Mouse (Mus musculus) right cerebral cortex, postnatal 4 days (tissue): Measurements from ENCODE around the gene Zfp747.
"Not testable (repeated sequence)": the region's sequence is repeated elsewhere in the genome, so short reads cannot be mapped to it uniquely, and the experiment has no call there.

Source experiments
- DNase-seq: peaks from one replicate; pipeline ENCODE4 v3.0.0-alpha.2; 2022

The Zfp747 gene

DNA sequence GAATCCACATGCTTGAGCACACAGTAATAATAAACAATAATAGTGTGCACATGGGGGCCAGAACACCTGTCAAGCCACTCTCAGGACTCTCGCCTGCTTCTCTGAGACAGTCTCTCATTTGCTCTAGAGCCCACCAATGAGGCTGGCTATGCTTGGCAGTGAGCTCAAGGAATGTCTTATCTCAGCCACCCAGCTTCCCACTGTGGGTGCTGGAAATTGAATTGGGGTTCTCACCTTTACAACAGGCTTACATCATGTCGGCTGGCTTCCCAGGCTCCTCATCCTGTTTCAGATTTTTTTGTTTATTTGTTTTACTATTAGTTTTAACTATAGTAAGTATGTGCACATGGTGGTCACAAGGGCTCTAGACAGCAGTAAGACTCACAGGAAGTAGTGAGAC is 4.6 kb downstream of the Zfp747 start:
- no peak for DNase-seq

DNA sequence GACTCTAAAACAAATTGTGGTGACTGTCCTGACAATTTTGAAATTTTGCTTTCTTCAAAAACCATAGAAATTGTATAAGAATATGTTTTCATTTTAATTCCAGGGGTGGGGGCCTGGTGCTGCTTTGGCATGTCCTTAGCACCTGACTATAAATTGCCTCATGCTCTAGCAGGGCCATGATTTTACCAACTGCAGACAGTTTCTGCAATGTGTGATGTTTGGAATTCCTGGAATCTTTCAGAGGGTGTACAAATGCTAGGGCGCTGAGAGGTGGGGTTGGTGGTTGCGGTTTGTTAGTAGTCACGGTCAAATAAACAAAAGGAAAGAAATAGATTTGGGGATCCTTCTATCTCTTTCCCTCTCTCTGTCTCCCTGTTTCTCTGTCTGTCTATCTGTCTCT is 9.6 kb downstream of the Zfp747 start:
- no peak for DNase-seq

- DNase-seq: no peak
Measured at GRCm38 (mm10) chr7:127364166-127364565, 11.7 kb downstream of the Zfp747 start.

DNA sequence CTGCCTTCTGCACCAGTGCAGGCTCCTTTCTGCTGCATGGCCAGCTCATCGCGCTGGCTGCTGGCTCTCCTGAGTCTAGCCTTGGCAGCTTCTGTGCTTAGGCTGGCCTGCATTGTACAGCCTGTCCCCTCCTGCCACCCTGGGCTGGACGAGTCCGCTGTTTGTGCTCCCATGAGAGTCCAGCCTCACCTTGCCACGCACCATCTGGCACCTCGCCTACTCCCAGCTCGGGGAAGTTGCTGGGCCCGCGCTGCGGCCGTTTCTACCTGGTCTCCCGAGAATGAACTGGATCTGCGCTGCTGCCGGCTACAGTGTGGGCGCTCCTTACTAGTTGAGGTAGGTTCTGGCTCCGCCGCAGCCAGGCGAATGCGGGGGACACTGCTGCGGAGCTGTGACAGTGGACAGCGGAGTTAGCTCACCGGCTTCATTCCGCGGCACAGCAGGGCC is 12.4 kb downstream of the Zfp747 start:
- DNase-seq: no peak

DNA sequence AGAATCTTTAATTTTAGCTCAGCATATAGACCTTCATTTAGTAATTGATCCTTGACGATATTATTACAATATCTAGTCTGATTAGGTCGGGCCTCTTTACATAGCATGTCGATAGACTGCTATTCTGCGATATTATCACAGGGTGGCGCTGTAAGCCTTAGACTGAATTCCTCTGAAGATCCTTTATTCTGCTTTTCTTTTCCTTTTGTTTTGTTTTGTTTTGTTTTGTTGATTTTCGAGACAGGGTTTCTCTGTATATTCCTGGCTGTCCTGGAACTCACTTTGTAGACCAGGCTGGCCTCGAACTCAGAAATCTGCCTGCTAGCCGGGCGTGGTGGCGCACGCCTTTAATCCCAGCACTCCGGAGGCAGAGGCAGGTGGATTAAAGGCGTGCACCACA is 13.4 kb downstream of the Zfp747 start:
- not testable (repeated sequence) for DNase-seq

GRCm38 (mm10) chr7:127361449-127361848 is 14.4 kb downstream of the Zfp747 start:
- no peak for DNase-seq

DNA sequence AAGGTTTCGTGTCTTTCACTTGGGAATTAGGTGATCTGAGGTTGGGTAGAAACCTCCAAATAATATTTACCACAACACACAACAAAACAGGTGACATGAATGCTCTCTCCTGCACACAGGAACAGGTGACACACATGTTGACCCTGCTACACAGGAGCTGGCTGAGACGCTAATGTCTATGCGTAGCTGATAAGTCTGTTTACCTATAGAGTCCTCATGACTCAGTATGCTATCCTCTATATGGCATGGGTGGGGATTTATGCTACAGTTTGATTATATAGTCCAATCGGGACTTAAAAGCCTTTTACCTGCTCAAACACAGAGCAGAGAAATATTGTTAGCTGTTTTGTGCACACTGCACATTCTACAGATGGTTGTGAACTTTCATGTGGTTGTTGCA is 15.6 kb downstream of the Zfp747 start:
- no peak for DNase-seq

DNA sequence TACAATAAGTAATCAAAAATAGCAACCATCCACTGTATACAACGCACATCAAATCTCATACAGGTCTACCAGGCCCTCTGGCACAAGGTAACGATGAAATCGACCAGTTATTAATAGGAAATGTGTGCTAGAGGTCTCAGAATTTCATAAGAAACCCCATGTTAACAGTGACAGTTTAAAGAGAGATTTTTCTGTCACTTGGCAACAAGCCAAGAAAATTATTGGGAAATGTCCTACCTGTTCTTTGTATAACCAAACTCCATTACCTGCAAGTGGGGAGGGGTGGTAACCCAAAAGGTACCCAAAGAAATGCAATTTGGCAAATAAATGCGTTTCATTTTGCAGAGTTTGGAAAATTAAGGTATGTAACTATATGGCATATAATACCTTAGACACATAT is 17.4 kb downstream of the Zfp747 start:
- DNase-seq: no peak

- DNase-seq: no peak
Measured at GRCm38 (mm10) chr7:127357871-127358270, 18.0 kb downstream of the Zfp747 start.

DNA sequence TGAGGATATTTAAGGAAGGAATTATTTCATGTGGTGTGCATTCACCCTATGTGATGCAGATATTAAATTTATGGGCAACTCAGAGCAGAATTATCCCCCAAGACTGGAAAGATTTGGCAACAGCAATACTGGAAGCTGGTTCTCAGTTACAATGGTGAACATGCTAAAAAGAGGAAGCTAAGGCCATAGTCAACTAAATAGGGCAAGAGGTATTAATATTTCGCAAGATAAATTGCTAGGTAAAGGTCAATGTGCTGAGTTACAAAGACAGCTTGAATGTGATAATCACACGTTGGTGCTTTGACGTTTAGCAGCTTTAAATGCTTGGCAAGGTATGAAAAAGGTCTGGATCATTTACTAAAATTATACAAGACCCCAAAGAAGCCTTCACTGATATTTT is 20.1 kb downstream of the Zfp747 start:
- DNase-seq: no peak

DNA sequence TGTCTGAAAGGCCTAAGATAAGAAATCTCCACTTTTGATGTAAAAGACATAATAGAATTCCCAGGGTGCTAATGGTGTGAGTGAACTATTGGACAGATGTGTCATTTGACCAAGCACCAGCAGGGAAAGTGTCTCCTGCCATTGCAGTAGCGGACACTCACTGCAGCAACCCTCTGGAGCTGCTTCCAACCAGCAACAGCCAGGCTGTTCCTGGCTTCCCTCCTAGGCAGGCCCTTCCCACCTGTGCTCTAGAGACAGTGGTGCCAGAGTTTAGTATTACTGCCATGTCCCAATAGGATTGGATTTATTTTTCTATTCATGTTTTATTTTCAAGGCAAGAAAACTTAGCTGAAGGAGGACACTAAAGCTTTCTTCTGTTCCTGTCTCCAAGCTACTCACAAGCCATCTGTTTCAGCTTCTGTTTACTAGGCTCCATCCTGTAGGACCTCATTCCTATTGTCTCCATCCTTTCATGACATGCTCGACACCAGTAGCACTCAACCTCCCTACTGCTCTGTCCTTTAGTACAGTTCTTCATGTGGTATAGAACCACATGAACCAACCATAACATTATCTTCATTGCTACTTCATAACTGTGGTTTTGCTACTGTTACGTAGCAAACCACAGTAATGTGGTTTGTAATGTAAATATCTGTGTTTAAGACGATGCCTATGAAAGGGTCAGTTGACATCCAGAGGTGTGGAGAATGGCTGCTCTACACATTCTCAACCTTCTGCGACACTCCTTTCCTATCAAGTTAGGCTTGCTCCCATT is 24.4 kb downstream of the Zfp747 start:
- no peak for DNase-seq

GRCm38 (mm10) chr7:127346676-127347075 is 29.2 kb downstream of the Zfp747 start:
- DNase-seq: no peak

- DNase-seq: peak; percentile 99
Measured at GRCm38 (mm10) chr7:127345512-127346325, 30.1 kb downstream of the Zfp747 start, which contains the start of gene Zfp768. Gene Zfp768 (minus strand): TSS chr7:127345589.

DNA sequence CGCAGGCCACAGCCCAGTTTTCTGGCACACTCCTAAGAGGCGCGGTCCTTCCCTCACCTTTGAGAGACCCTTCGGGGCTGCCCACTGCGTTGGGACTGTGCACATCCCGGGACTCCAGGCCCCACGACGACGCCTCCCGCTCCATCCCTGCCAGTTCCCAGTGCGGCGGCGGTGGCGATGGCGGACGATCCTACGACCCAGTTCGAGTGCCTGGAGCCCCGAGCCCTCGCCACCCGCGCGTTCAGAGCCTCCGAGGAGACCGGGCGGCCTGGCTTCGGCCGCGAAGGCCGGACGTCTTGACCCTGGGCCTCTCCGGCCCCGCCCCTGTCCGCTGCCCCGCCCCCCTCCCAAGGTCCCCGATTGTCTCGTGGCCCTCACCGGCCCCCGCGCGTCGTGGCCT is 30.8 kb downstream of the Zfp747 start:
- DNase-seq: peak; percentile 55

- DNase-seq: no peak
Measured at GRCm38 (mm10) chr7:127344371-127344770, 31.5 kb downstream of the Zfp747 start.

DNA sequence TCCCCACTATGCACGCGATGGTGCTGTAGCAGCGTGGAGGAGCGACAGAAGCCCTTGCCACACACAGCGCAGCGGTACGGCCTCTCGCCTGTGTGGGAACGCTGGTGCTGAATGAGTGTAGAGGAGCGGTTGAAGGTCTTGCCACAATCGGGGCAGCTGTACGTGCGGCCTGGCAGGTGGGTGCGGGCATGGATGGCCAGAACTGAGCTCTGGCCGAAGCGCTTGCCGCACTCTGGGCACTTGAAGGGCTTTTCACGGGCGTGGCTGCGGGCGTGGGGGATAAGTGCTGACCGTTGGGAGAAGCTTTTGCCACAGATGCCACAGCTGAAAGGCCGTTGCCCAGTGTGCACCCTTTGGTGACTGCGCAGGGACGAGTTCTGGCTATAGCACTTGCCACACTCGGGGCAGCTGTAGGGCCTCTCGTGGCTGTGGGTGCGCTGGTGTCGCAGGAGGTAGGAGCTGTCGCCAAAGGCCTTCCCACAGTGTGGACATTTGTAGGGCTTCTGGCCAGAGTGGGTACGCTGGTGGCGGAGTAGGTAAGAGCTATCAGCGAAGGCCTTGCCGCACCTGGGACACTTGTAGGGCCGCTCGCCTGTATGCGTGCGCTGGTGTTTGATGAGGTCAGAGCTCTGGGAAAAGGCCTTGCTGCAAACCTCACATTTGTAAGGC is 32.4 kb downstream of the Zfp747 start:
- no peak for DNase-seq

- no peak for DNase-seq
Measured at GRCm38 (mm10) chr7:127342888-127343287, 33.0 kb downstream of the Zfp747 start.

DNA sequence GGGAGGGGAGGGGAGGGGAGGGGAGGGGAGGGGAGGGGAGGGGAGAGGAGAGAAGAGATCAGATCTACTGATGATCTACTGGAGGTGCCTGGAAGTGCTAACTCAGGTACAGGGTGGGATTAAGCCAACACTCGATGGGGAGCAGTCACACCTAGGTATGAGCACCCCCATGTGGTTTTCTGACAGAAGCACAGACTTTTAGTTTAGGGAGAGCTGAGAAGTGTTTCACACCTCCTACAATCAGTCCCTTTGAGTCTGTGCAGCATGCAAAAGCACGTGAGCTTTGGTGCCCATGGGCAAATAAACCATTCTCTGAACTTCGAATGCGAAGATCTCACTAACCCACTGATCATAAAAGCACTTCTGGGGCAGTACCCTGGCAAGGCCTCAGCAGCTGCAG is 33.5 kb downstream of the Zfp747 start:
- no peak for DNase-seq

- not testable (repeated sequence) for DNase-seq
Measured at GRCm38 (mm10) chr7:127341861-127342260, 34.0 kb downstream of the Zfp747 start.

- DNase-seq: no peak
Measured at GRCm38 (mm10) chr7:127341356-127341755, 34.5 kb downstream of the Zfp747 start.

GRCm38 (mm10) chr7:127337636-127338035 is 38.2 kb downstream of the Zfp747 start:
- DNase-seq: no peak

DNA sequence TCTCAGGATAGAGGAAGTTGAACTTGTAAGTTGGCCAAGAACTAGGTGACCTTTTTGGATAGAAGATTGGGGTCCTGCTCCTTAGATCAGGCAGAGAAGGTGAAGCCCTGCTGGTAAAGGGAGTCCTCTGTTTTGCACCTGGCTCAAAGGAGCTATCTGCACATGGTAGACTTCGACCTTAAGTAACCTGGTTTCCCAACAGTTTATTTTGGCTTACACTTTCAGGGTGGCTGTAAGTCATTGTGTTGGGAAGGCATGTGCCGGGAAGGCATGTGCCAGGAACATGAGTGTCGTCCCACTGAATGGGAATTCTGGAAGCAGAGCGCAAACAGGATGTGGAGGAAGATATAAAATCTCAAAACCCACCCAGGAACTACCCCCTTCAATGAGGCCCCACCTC is 40.2 kb downstream of the Zfp747 start:
- DNase-seq: no peak

DNA sequence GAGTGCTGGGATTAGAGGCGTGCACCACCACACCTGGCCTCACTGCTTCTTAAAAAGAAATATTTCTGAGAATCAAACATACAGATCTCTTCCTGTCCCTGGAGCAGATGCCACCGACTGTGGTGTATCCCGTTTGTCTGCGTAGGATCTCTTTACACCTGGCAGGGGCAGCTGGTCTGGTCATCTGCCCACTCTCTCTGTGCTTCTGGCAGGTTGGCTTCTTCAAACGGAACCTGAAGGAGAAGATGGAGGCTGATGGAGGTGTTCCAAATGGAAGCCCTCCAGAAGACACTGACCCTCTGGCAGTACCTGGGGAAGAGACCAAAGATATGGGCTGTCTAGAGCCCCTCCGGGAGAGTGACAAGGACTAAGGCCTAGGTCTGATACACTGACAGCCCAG is 42.6 kb downstream of the Zfp747 start:
- no peak for DNase-seq

DNA sequence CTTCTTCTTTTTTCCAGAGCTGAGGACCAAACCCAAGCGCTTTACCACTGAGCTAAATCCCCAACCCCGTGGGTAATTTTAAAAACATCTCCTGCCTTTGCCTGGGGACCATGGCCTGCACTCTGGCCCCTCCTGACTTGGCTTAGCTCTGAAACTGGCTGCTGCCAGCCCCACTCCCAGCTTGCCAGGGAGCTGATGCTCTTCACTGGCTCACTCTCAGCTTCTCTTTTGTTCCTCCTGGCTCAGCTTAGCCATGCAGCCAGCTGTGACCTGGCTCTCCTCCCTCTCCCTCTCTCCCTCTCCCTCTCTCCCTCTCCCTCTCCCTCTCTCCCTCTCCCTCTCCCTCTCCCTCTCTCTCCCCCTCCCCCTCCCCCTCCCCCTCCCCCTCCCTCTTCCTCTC is 49.2 kb downstream of the Zfp747 start:
- peak; percentile 40 for DNase-seq
